Mouse (Mus musculus) heart, postnatal 36 days (tissue): ENCODE measurements at regions not wholly inside any gene's neighbourhood (a gene's known extent, or its start where the extent isn't known, plus 50 kb on each side); places are given as distances from the start of the nearest gene placed in this dataset.
"Not testable (repeated sequence)": the region's sequence is repeated elsewhere in the genome, so short reads cannot be mapped to it uniquely, and the experiment has no call there.

Experiments used
- DNase-seq, 2 experiments: peaks; one replicate each; pipeline ENCODE4 v3.0.0; 2021 to 2022
- intact Hi-C: fragments of 180-260 bp; cut with DNase I; formaldehyde crosslinking; loops from one replicate; pipeline ENCODE4 v1.15.1; 2025

- intact Hi-C loops = no loop called here
Observed at GRCm38 (mm10) chr13:4935940-4936339, 327.0 kb upstream of the Akr1e1 start.

GRCm38 (mm10) chr13:4939849-4940248 is 330.9 kb upstream of the Akr1e1 start:
- no peak for DNase-seq
- intact Hi-C loops = loop anchor here (5.0 to 10.0 kb wide), 3 partner anchors 275 to 1532 kb away; partner anchors contain the start of gene Klf6

More at GRCm38 (mm10) chr13:4935940-4936339, 327.0 kb upstream of the Akr1e1 start:
- no peak for DNase-seq

GRCm38 (mm10) chr13:4942490-4942889 is 333.5 kb upstream of the Akr1e1 start:
- intact Hi-C loops = loop anchor here (5.0 to 10.0 kb wide), 3 partner anchors 278 to 1530 kb away; partner anchors contain the start of gene Klf6
- DNase-seq = peak; percentile 14 to 28

- intact Hi-C loops = loop anchor here (5.0 to 10.0 kb wide), 3 partner anchors 278 to 1529 kb away; partner anchors contain the start of gene Klf6
- DNase-seq = peak in 1 of 2 experiments; percentile 17
Observed at GRCm38 (mm10) chr13:4943046-4943445, 334.1 kb upstream of the Akr1e1 start.

GRCm38 (mm10) chr13:4955384-4955783 is 346.4 kb upstream of the Akr1e1 start:
- intact Hi-C loops = no loop called here
- no peak for DNase-seq

- intact Hi-C loops = no loop called here
- no peak for DNase-seq
Observed at GRCm38 (mm10) chr13:4964824-4965223, 355.9 kb upstream of the Akr1e1 start.

- intact Hi-C loops = no loop called here
- no peak for DNase-seq
Observed at GRCm38 (mm10) chr13:4970081-4970892, 361.3 kb upstream of the Akr1e1 start.

- no peak for DNase-seq
- intact Hi-C loops = no loop called here
Observed at GRCm38 (mm10) chr13:4971472-4972067, 362.6 kb upstream of the Akr1e1 start.

- intact Hi-C loops = no loop called here
- no peak for DNase-seq
Observed at GRCm38 (mm10) chr13:4992876-4993275, 383.9 kb upstream of the Akr1e1 start.

- no peak for DNase-seq
- intact Hi-C loops = no loop called here
Observed at GRCm38 (mm10) chr13:5008296-5008695, 399.3 kb upstream of the Akr1e1 start.

GRCm38 (mm10) chr13:5022439-5022838 is 413.5 kb upstream of the Akr1e1 start:
- no peak for DNase-seq
- intact Hi-C loops = no loop called here

- intact Hi-C loops = no loop called here
- DNase-seq = no peak
Observed at GRCm38 (mm10) chr13:5059859-5060258, 450.9 kb upstream of the Akr1e1 start.

- DNase-seq = no peak
- intact Hi-C loops = no loop called here
Observed at GRCm38 (mm10) chr13:5060462-5060861, 451.5 kb upstream of the Akr1e1 start.

GRCm38 (mm10) chr13:5107454-5107853 is 498.5 kb upstream of the Akr1e1 start:
- no peak for DNase-seq
- intact Hi-C loops = no loop called here

- DNase-seq = no peak
- intact Hi-C loops = no loop called here
Observed at GRCm38 (mm10) chr13:5154911-5155310, 545.9 kb upstream of the Akr1e1 start.

GRCm38 (mm10) chr13:5159765-5160684 is 551.1 kb upstream of the Akr1e1 start:
- no peak for DNase-seq
- intact Hi-C loops = no loop called here

- intact Hi-C loops = no loop called here
- no peak for DNase-seq
Observed at GRCm38 (mm10) chr13:5166716-5167115, 557.7 kb upstream of the Akr1e1 start.

GRCm38 (mm10) chr13:5178996-5179395 is 570.0 kb upstream of the Akr1e1 start:
- no peak for DNase-seq
- intact Hi-C loops = no loop called here

- no peak for DNase-seq
- intact Hi-C loops = no loop called here
Observed at GRCm38 (mm10) chr13:5179552-5179951, 570.6 kb upstream of the Akr1e1 start.

GRCm38 (mm10) chr13:5185237-5185800 is 576.3 kb upstream of the Akr1e1 start:
- not testable (repeated sequence) for DNase-seq

More at GRCm38 (mm10) chr13:5185237-5185800, 576.3 kb upstream of the Akr1e1 start:
- intact Hi-C loops = loop anchor here (5.0 kb wide), 1 partner anchor 168 kb away; no protein-coding TSS in a partner anchor
